Mouse (Mus musculus): Measurements from ENCODE around the gene Adprm.
"Not testable (repeated sequence)": the region's sequence is repeated elsewhere in the genome, so short reads cannot be mapped to it uniquely, and the experiment has no call there.

The Adprm gene

DNA sequence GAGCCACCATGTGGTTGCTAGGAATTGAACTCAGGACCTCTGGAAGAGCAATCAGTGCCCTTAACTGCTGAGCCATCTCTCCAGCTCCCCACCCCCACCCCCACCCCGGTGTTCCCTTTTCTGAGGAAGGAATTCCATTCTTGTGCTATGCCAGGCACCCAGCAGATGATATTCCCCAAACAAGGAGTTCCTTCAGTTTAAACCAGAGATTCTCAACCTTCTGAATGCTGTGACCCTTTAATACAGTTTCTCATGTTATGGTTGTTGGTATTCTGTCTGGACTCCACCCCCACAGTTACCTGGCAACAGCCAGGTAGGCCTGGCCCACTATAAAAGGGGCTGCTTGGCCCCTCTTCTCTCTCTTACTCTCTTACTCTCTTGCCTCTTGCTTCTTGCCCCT, 29.2 kb downstream of the Adprm start:
- DNase-seq (ENCODE audit: low spot score), result not testable (repeated sequence)

DNA sequence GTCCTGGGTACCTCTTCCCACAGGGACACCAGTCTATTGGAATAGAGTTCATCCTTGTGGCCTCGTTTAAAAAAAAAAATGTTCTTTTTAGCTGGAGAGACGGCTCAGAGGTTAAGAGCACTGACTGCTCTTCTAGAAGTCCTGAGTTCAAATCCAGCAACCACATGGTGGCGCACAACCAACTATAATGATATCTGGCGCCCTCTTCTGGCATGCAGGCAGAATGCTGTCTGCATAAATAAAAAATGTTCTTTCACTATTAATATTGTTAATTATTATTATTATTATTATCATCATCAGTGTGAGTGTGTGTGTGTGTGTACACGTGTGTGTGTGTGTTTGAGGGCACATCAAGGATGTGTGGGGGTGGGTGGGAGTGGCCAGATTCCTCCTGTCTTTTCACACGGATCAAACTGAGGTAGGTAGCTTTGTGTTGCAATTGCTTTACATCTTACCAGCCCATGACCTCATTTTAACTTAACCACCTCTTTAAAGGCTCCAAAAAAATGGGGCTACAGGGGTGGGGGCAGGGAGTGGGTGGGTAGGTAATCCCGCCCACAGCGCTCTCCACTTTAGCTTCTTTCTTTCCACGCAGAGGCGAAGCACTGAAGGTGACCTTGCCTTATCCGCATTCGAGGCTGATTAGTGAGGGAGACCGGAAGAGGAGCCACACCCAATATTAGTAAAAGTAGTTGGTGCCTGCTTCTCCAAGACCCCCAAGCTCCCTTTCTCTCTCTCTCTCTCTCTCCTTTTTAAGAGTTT, 29.9 kb downstream of the Adprm start:
- no peak for DNase-seq (ENCODE audit: low spot score)

DNA sequence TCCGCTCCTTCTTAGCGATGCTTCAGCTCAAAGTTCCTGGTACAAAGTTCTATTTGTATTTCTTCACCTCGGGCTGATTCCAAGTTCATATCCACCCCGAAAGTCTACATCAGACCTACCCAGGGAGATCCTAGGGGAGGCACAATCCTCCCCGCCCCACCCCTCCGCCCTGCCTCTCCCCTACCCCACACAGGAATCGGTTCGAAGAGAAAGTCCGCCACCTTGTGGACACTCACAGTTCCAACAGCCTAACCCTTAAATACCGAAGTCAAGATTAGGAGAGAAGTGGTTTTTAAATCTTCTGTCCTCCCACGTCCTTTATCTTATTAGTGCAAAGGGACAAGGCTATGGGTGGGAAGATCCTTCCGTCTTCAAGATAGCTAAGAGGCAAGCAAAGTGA, 31.4 kb downstream of the Adprm start:
- peak; percentile 69 for DNase-seq (ENCODE audit: low spot score)

DNA sequence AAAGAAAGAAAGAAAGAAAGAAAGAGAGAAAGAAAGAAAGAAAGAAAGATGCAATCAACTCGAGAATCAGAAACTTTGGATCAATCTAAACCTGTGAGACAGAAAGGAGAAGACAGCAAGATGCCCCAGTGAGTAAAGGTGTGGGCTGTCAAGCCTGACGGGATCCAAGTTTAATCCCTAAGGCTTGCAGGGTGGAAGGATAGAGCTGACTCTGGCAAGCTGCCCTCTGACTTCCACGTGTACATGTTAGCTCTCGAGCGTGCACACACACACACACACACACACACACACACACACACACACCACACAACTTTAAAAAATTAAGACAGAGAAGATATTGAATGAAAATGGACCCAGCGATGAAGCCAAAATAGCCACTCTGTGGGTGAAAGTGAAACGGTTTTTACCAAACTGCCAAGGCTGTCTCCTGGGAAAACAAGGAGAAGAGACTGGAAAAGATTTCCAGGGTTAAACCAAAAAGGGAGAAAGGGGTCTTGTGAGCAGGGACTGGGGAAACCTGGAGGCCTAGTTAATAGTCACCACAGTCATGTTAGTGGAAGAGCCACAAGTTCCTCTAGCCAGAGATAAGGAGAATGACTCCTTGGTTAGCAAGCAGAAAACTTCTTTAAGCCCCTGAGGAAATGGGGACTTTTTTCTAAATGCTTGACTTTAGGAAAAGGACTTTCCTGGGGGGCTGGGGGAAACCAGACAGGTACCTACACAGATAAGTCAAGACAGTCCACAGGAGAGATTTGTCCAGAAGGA, 32.5 kb downstream of the Adprm start:
- no peak for DNase-seq (ENCODE audit: low spot score)

DNA sequence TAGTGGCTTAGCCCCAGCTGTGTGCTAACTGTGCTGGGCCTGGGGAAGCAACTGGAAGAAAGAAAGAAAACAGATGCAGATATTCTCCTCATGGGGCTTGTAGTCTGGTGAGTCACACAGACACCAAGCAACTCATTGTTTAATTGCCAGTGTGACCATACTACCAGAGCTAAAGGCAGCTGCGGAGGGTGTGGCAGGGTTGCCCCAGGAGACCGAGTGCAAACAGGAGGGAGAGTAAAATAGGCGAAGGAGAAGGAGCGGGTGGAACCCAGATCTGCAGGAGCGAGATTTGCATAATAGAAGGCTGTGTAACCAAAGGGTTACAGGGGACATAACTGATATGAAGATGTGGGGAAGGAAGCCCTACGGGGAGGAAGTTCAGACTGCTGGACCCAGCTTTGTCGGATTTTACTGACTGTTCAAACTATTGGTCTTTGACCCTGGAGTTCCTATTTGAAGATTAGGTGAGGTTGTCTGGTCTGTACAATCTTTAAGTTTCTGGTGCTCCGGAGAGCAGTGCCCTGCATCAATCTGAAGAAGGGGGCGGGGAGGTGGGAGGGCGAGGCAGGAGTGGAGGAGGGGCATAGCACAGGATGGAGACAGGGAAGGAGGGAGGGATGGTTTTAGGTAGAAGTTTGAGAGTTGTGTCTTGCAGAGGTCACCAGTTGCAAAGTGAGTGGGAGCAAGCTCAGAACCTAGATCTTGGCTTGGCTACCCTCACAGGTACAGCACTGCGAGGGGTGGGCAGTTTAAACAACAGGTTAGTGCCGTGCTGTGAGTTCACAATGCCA, 34.4 kb downstream of the Adprm start:
- peak; percentile 26 for DNase-seq (ENCODE audit: low spot score)

DNA sequence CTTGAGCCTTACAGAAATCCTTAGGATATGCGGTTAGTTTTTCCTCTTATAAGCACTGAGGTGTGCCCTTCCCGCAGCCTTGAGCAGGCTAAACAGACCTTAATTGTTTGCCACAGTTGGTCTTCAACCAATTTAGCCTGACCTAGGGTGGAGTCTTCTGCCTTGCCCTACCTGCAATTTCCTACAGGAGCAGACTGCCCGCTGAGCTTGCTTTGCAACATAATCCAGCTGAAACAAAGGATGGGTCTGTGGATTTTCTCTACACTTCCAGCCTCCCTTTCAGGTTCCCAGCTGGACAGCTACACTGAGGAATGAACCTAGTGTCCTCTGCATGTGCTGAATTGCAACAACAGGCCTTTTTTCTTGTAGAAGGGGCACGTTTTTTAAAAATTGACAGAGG, 40.8 kb downstream of the Adprm start:
- DNase-seq (ENCODE audit: low spot score), result no peak

DNA sequence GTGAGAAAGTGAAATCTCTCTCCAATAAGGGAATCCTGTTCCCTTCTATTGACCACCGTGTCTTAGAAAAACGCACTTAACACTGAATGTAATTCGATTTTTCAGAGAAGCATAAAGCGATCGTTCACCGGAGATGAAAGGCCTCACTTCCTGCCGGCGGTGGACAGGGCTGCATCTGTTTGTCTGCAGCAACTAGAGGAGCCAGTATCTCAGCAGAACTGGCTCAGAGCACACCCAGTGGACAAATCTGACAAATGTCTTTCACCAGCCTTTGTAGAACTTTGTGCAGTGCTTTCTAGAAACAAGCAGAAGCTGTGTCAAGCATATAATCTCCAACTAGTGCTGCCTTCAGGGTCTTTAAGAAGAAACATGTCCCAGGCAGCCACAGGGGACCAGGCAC, 42.0 kb downstream of the Adprm start:
- no peak for DNase-seq (ENCODE audit: low spot score)

DNA sequence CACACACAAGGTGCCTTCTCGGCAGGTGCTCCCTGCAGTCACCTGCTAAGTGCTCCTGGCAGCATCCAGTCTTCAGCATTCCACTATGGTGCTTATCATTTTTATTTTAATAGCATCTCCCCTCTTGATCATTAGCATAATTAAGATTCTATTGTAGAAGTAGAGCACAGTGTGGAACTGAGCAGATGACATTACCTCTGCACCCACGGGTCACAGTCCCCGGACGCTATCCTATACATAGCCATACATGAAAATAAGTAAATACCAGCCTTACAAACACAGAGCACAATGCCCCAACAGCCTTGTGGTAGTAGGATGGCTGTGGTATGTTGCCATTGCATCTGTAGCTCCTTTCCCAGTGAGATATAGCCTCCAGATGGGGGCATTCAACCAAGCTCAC, 43.9 kb downstream of the Adprm start:
- no peak for DNase-seq (ENCODE audit: low spot score)

DNA sequence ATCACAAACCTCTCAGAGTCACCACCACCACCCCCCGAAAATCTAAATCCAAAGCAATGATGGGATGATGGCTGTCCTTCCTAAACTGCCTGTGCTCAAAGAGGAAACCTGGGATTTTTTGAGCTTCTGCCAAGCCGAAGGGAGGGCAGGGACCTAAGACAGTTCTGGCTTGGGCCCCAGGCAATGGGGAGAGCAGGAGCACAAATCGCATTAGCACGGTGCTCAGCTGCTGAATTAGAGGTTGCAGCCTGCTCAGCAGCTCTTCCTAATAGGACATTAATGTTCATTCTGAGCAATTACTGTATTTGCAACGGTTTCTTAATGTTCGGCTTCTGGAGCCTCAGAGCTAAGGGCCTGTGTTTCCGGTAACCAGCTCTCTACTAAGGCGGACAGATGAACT, 44.4 kb downstream of the Adprm start:
- no peak for DNase-seq (ENCODE audit: low spot score)

DNA sequence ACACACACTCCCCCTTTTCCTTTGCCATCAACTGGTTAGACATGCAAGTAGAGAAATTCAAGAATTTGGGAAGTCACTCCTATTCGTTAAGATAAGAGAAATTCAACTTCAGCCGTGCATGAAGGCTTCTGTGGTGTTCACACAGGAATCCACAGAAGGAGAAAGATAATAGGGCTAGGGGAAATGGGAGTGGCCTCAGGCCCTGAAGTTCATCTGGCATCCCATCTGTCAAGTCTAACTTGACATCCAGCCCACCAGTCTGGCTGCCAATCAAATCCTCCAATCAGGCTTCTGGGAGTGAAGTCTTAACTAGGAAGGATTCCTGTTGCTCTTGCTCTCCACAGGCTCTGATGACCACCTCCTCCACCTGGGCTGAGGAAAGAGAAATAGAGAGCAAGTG, 49.5 kb downstream of the Adprm start:
- DNase-seq (ENCODE audit: low spot score), result no peak

DNA sequence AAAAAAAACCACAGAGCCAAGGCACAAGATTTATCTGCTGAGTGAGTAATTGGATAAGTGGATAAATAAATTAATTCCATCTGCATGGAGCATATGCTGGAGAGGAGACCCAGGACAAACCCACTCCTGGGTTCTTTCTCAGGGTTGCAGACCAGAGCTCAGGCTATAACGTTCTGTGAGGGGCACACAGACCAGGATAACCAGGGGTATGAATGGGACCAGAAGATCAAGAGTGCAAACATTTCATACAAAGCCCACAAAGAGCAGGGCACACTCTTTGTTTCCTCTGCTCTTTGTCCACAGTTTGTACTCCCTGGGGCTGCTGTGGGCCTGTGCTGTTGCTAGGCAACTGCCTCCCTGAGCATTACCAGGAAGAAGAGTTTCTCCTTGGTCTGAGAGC, 50.7 kb downstream of the Adprm start:
- DNase-seq (ENCODE audit: low spot score), result no peak

DNA sequence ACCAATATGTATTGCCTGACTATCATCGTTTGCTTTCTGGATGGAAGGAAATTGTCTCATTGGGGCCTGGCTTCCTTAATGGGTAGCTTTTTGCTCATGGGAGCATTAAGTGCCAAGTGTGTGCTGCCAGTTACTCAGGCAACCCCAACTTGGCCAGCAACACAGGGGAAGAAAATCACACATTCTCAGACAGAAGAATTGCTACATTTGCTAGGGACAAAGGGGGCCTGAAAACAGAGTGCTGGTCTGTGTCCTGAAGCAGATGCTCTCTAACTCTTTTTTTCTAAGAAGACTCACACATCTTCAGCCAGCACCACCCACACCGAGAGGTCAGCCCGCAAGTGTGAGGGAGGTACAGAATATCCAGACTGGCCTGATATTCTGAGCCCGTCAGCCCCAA, 51.7 kb downstream of the Adprm start:
- no peak for DNase-seq (ENCODE audit: low spot score)

DNA sequence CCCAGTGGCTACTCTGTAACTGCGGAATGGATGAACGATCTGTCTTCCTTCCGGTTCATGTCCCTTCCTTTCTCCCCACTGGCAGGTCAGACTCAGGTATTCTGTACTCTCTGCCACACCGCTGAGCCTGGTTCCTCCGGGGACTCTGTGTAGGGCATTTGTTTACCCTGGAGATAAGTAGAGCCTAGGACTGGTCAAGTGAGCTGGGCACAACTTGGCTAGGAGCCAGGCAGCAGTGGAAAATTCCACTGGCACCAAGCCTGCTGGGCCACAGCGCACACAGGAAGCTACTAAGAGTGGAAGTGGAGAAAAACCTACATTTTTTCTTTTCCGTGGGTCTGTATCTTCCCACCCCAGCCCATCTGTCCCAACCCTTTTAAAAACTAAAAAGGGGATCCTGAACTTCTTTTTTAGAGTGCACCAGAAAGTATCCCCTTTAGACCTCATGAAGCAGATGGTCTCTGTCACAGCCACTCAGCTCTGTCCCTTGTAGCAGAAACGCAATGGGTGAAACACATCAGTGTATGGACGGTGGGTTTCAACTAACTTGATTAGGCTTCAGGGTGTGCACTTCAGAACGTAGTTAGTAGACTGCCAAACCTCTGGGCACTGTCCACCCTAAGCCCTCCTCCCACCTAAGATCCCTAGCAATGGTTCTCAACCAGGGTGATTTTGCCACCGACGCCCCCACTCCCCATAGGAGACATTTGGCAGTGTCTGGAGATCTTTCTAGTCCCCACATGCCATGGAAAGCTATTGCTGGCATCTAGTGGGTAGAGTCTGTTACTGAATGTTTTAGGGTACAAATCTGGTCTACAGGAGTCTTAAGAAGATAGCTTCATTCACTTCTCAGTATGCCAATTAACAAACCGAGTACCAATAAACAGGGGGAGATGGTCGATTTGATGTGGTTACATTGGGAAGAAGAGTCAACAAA, 53.7 kb downstream of the Adprm start:
- peak; percentile 77 for DNase-seq (ENCODE audit: low spot score)

DNA sequence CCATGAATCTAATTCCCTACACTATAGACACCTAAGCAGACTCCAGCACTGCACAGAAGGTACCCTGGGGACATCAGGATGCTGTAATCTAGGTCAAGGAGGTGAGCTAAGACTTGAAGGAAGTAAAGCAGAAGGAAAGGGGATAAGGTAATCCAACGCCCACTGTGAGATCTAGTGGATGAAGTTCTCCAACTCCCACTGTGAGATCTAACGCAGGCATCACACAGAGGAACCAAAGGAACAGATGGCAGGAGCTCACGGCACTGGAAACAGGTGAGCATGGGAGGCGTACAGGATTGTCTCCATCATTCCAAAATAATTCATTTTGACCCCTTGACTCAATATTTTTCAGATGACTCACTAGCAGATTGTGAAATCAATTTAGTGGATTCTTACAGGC, 55.9 kb downstream of the Adprm start:
- no peak for DNase-seq (ENCODE audit: low spot score)

DNA sequence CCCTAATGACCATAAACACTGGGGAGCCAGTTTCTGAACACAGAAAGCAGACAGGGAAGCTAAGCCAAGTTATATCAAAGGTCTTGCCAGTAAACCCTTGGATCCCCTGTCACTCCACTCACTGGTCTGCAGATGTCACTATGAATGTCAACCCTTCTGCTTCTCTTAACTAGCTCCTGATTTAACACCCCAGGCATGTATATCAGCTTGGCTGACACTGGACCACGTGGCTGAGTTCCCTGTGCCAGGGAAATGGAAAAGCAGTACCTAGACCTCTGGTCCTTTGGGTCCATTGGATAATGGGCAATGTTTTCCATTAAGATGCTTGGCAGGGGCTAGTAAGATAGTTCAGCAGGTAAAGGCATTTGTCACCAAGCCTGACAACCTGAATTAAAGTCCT, 58.7 kb downstream of the Adprm start:
- no peak for DNase-seq (ENCODE audit: low spot score)

DNA sequence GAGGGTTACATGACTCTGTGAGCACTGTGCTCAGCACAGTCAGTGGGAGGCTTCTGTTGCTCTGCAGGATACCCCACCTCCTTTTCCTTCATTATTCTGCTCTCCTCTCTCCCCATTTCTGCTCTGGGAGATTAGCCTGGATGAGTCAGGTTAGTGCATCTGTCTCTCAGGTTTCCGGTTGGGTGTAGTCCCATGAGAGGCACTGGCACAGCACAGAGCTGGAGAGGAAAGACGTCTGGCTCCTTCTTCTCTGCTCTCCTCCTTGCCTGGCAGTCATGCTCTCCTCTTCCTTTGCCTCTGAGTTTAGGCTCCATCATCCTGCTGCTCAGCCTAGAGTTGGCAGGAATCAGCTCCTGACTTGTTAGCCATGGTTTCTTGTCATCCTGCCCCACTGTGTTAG, 60.2 kb downstream of the Adprm start:
- no peak for DNase-seq (ENCODE audit: low spot score)
